Mouse (Mus musculus) forebrain, embryonic 13.5 days (tissue): ENCODE measurements at regions not wholly inside any gene's neighbourhood (a gene's known extent, or its start where the extent isn't known, plus 50 kb on each side); places are given as distances from the start of the nearest gene placed in this dataset.
A peak's percentile ranks its signal among the peaks of the same experiment; 100 is the strongest.

Experiments
- ATAC-seq: fragments of 200-750 bp; cut with Nextera tagmentation; 2 replicates; pipeline ENCODE4 v1.8.0; 2017
- H3K27ac ChIP-seq: fragments of 300-500 bp; sonication (generic); 2 replicates; pipeline ENCODE4 v1.5.1; 2015; ENCODE audit warnings: inconsistent platforms, mild to moderate bottlenecking, moderate library complexity
- H3K27me3 ChIP-seq: fragments of 300-500 bp; sonication (generic); 2 replicates; pipeline ENCODE4 v1.6.1; 2015; ENCODE audit warnings: mild to moderate bottlenecking, inconsistent platforms
- H3K36me3 ChIP-seq: fragments of 300-500 bp; sonication (generic); 2 replicates; pipeline ENCODE4 v1.6.1; 2015; ENCODE audit warnings: mild to moderate bottlenecking, inconsistent platforms; ENCODE audit not compliant: poor library complexity, severe bottlenecking
- H3K4me1 ChIP-seq: fragments of 300-500 bp; sonication (generic); 2 replicates; pipeline ENCODE4 v1.6.1; 2015; ENCODE audit warnings: inconsistent platforms
- H3K4me2 ChIP-seq: fragments of 300-500 bp; sonication (generic); 2 replicates; pipeline ENCODE4 v1.6.1; 2015; ENCODE audit warnings: inconsistent platforms, mild to moderate bottlenecking, moderate library complexity
- H3K4me3 ChIP-seq: fragments of 300-500 bp; sonication (generic); 2 replicates; pipeline ENCODE4 v1.5.1; 2015; ENCODE audit warnings: mild to moderate bottlenecking, inconsistent platforms
- H3K9ac ChIP-seq: fragments of 300-500 bp; sonication (generic); 2 replicates; pipeline ENCODE4 v1.6.1; 2015; ENCODE audit warnings: mild to moderate bottlenecking, inconsistent platforms
- H3K9me3 ChIP-seq: fragments of 300-500 bp; sonication (generic); replicated peaks from 2 replicates; pipeline ENCODE4 v1.6.1; 2016; ENCODE audit warnings: inconsistent platforms
- WGBS: fragments of 180-500 bp; shearing (Covaris S2); methylation state at CpG from one replicate; pipeline ENCODE4 v1.1.7; 2015; 5-methylcytosine and 5-hydroxymethylcytosine counted together

DNA sequence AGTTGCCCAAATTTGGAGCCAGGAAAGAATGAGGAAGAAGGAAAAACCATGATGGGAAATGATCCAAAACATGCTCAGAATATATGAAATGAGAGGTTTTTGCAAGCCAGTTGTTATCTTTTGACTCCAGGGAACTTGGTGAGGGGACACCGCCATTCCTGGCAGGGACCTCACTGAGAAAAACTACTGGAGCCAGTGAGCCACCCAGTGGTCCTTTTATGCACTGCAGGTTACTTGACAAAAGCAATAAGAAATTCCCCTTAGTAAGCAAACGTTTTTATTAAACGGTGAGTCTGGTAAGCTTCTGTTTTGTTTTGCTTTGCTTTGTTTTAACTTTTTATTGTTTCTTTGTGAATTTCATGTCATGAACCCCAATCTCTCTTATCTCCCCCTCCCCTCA is 257.5 kb downstream of the Foxa2 start:
- Histone ChIP-seq H3K4me3 (no peak overlapping the region), H3K9me3 (no peaks in the 10 kb centered on the region), H3K27me3 (0 out of 2 replicates have a peak, but pooled peaks cover 4% of the 10 kb centered on the region), H3K36me3 (no peaks in the 10 kb centered on the region), H3K4me2 (no peak overlapping the region), H3K27ac (no peak overlapping the region), H3K9ac (no peak overlapping the region), H3K4me1 (no peaks in the 10 kb centered on the region)
- WGBS: 10% methylated on average over 3 of the region's 3 CpGs
- ATAC-seq: 0 out of 2 replicates have a peak, but pooled peaks have one; percentile 41

DNA sequence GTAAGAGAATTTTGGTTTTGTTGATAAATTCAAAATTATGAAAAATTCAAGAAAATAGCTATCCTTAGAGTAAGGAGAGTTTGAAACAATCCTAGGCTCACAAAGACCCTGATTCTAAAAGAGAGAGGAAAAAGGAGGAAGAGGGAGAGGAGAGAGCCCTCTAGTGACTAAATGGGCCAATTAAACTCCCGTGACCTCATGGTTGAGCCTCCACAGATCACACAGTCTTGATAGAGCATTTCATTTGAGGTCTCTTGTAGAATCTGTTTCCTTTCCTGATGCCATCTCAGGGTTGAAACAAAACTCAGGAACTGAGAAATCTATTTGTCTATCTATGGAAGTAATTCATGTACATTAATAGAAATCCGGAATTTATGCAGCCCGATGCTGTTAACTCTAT is 258.8 kb downstream of the Foxa2 start:
- no peak overlapping the region for H3K4me3 ChIP-seq
- H3K4me1 ChIP-seq: no peaks in the 10 kb centered on the region
- no peaks in the 10 kb centered on the region for H3K36me3 ChIP-seq
- H3K27me3 ChIP-seq: 0 out of 2 replicates have a peak, but pooled peaks cover 4% of the 10 kb centered on the region
- H3K27ac ChIP-seq: no peak overlapping the region
- 82% methylated on average over 3 of the region's 3 CpGs for WGBS
- no peaks in the 10 kb centered on the region for H3K9me3 ChIP-seq
- H3K9ac ChIP-seq: no peak overlapping the region
- H3K4me2 ChIP-seq: no peak overlapping the region
- no peak for ATAC-seq

DNA sequence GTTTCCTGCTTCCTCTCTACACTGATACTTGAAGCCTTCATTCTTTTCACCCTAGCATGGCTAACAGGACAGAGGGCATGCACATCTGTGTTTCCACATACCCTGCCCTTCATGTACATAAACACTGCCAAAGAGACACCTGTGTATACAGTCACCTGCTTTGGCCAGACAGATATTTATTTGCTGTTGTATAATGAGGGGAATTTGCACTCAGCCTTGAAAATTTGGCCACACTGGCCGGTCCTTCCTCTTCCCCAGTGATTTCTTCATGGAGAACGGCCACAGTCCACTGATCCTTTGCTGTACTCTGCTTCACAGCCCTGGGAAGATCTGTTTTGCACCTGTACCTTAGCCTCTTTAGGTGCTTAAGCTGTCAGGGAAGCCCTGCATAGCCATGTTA is 264.3 kb downstream of the Foxa2 start:
- WGBS: 90% methylated on average over 2 of the region's 2 CpGs
- H3K4me1 ChIP-seq: no peaks in the 10 kb centered on the region

DNA sequence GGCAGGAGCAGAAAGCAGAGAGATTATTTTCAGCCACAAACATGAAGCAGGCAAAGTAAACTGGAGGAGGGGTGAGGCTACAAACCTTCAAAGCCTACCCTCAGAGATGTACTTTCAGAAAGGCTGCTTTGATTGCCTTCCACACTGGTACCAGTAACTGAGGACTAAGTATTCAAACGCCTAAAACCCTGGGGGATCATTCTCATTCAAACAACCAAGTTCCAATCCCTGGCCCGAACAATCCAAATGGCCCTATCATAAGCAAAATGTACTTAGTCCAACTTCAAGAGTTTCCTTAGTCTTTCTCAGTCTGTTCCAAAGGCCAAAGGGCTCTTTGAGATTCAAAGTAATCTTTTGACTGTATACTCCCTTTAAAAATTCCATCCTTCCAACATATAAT is 270.5 kb downstream of the Foxa2 start:
- WGBS: 33% methylated on average over 2 of the region's 2 CpGs
- ATAC-seq: no peak

More for the DNA sequence above, 264.3 kb downstream of the Foxa2 start:
- Histone ChIP-seq H3K4me3 (no peak overlapping the region), H3K9ac (no peak overlapping the region), H3K9me3 (0 out of 2 replicates have a peak, but pooled peaks cover 6% of the 10 kb centered on the region), H3K27me3 (no peaks in the 10 kb centered on the region), H3K27ac (no peak overlapping the region), H3K36me3 (no peaks in the 10 kb centered on the region), H3K4me2 (no peak overlapping the region)
- no peak for ATAC-seq

DNA sequence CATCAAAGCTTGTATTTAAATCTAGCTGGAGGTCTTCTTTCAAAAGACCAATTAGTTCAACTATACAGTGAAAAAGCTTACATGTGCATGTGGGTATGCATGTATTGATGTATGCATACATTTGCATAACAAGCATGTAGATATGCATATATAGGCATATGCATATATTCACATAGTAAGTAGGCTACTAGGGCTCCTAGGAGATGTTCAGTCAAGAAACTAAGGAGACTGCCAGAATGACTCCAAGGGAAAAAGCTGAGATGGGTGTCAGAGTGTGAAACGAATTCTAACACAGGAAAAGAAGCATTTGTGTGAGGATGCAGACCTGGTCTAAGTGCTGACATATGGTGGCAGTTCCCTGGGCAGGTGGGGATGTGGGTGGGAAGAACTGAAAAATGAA is 274.2 kb downstream of the Foxa2 start:
- Histone ChIP-seq H3K4me1 (peaks cover 4% of the 10 kb centered on the region; the same call in 1 of the 2 replicates), H3K27ac (no peak overlapping the region), H3K9ac (no peak overlapping the region), H3K4me2 (no peak overlapping the region), H3K9me3 (0 out of 2 replicates have a peak, but pooled peaks cover under 1% of the 10 kb centered on the region), H3K27me3 (no peaks in the 10 kb centered on the region), H3K4me3 (no peak overlapping the region), H3K36me3 (no peaks in the 10 kb centered on the region)
- no peak for ATAC-seq
- 56% methylated on average over 1 of the region's 1 CpGs for WGBS

More for the DNA sequence above, 270.5 kb downstream of the Foxa2 start:
- no peak overlapping the region for H3K27ac ChIP-seq
- H3K4me3 ChIP-seq: no peak overlapping the region
- peaks cover 4% of the 10 kb centered on the region; the same call in 1 of the 2 replicates for H3K4me1 ChIP-seq
- no peak overlapping the region for H3K9ac ChIP-seq
- H3K9me3 ChIP-seq: 0 out of 2 replicates have a peak, but pooled peaks cover 6% of the 10 kb centered on the region
- no peaks in the 10 kb centered on the region for H3K36me3 ChIP-seq
- H3K27me3 ChIP-seq: no peaks in the 10 kb centered on the region
- no peak overlapping the region for H3K4me2 ChIP-seq

DNA sequence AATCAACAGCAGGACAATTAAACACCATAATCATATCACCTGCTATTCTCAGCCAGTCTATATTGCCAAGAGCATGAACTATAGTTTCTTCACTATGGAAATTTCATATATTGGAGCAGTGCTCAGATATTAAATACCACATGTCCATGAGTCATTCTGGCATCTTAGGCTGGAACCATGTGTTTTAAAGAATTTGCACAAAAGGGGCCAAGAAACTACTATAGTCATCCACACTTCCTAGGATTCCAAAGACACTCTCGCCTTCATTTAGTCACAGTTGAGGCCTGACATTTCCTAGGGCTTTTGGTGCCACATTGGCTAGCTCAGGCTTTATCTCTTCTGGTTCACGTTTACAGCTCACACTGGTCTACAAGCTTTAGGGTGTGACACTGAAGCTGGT is 293.7 kb downstream of the Foxa2 start:
- Histone ChIP-seq H3K4me3 (no peak overlapping the region), H3K4me1 (no peaks in the 10 kb centered on the region), H3K27ac (no peak overlapping the region), H3K27me3 (no peaks in the 10 kb centered on the region), H3K36me3 (no peaks in the 10 kb centered on the region), H3K9me3 (no peaks in the 10 kb centered on the region), H3K4me2 (no peak overlapping the region), H3K9ac (no peak overlapping the region)
- 76% methylated on average over 2 of the region's 2 CpGs for WGBS
- no peak for ATAC-seq

DNA sequence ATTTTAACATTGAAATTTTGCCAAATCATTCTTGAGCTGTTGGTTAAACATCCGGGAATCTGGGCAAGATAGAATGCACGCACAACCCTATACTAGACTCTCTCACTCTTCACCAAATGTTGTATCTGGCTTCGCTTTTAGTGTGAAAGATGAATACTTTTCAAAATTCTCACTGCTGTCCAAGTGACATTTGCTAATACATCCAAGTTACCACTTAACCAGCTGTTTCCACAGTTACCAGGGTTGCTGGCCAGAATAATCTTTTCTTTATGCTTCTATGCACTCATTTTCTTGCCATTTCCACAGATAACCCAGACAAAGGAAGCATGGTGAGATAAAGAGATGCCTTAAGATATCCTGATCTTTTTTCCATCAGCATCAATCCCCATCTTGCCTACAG is 294.9 kb downstream of the Foxa2 start:
- no peaks in the 10 kb centered on the region for H3K36me3 ChIP-seq
- ATAC-seq: peak; percentile 36; the same call in 1 of the 2 replicates
- H3K27ac ChIP-seq: no peak overlapping the region

DNA sequence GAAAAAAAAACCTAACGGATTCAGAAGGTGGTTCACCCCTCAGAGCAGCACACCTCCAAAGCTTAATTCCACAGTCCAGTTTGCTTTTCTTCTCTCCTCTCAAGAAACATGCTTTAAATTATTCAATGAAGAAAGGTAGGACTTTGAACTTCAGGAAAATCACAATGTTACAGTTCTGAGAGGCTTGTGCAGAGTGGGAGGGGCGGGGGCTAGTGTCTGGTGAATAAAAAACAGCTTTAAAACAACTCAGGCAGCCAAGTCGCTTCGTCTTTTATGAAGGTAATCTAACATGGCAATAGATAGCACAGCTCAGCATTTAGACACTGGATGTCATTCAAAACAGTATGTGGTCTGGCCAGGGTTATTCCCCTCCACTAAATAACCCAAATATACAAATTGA is 298.8 kb downstream of the Foxa2 start:
- no peak overlapping the region for H3K4me3 ChIP-seq
- H3K27me3 ChIP-seq: no peaks in the 10 kb centered on the region
- ATAC-seq: no peak
- 45% methylated on average over 4 of the region's 4 CpGs for WGBS
- H3K36me3 ChIP-seq: no peaks in the 10 kb centered on the region
- no peak overlapping the region for H3K9ac ChIP-seq
- H3K27ac ChIP-seq: no peak overlapping the region
- H3K9me3 ChIP-seq: no peaks in the 10 kb centered on the region
- H3K4me2 ChIP-seq: no peak overlapping the region
- H3K4me1 ChIP-seq: no peaks in the 10 kb centered on the region

More for the DNA sequence above, 294.9 kb downstream of the Foxa2 start:
- 89% methylated on average over 3 of the region's 3 CpGs for WGBS
- H3K4me2 ChIP-seq: no peak overlapping the region
- H3K4me3 ChIP-seq: no peak overlapping the region
- H3K9me3 ChIP-seq: no peaks in the 10 kb centered on the region
- H3K9ac ChIP-seq: no peak overlapping the region
- no peaks in the 10 kb centered on the region for H3K27me3 ChIP-seq
- no peaks in the 10 kb centered on the region for H3K4me1 ChIP-seq

DNA sequence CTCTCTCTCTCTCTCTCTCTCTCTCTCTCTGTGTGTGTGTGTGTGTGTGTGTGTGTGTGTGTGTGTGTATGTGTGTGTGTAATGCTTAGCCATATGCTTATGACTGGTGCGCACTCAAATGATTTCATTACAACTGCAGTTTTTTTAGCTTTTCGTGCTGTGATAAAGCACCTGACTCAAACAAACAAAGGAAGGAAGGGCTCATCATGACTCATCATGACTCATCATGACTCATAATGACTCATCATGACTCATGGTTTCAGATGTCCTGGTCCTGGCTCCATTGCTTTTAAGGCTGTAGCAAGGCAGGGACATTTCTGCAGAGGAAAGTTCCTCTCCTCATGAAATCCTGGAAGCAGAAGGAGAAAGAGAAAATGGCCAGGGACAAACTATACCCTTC is 302.9 kb downstream of the Foxa2 start:
- H3K9me3 ChIP-seq: no peaks in the 10 kb centered on the region
- no peak overlapping the region for H3K4me3 ChIP-seq
- 77% methylated on average over 2 of the region's 2 CpGs for WGBS
- H3K27ac ChIP-seq: no peak overlapping the region
- H3K4me2 ChIP-seq: no peak overlapping the region
- ATAC-seq: no peak
- H3K27me3 ChIP-seq: no peaks in the 10 kb centered on the region
- H3K4me1 ChIP-seq: no peaks in the 10 kb centered on the region
- H3K36me3 ChIP-seq: no peaks in the 10 kb centered on the region
- no peak overlapping the region for H3K9ac ChIP-seq

DNA sequence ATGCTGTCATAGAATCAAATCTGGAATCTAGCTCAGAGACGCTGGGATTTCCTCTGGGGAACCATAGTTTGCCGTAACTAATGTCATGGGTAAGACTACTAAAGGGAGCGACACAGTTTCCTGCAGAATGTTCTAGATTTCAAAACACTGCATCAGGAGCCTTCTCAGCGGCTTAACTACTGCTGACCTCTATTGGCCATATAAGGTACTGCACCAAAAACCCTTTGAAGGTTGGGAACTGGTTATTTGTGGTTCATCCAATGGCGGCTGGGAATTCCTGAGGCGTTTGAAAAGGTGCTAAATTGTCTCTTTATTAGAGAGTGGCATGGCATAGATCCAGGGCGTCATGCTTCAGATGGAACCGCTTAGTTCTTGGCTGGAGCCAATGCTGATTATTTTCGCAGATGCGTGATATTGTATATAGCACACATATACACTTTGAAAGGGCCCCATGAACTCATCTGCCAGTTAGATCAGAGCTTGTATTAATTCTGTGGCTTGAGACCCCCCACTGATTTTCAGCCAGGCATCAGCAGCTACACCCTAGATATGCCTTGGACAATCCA is 308.4 kb downstream of the Foxa2 start:
- no peaks in the 10 kb centered on the region for H3K27me3 ChIP-seq
- no peak overlapping the region for H3K4me2 ChIP-seq
- H3K36me3 ChIP-seq: no peaks in the 10 kb centered on the region
- 44% methylated on average over 10 of the region's 10 CpGs for WGBS
- ATAC-seq: peak; percentile 55
- no peaks in the 10 kb centered on the region for H3K9me3 ChIP-seq
- no peak overlapping the region for H3K4me3 ChIP-seq
- H3K9ac ChIP-seq: no peak overlapping the region
- H3K27ac ChIP-seq: no peak overlapping the region
- H3K4me1 ChIP-seq: no peaks in the 10 kb centered on the region

DNA sequence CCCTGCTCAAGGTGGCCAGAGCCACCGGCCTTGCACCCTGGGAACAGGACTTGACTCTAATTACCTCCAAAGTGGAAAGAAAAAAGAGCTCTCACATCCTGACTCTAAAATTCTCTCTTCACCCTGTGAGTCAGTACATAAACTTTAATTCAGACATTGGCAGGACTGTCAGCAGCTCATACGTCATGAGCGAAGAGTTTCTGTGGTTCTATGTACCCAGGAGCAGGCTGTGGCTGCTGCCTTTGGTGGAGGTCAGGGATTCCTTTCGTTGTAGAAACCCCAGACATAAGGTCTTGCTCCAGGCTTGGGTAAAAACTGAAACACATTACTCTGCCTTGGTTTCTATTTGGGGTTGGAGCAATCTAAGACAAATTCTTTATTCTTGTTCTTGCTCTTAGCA is 319.4 kb downstream of the Foxa2 start:
- Histone ChIP-seq H3K9me3 (no peaks in the 10 kb centered on the region), H3K27me3 (no peaks in the 10 kb centered on the region), H3K4me3 (no peak overlapping the region), H3K27ac (no peak overlapping the region), H3K36me3 (no peaks in the 10 kb centered on the region), H3K4me1 (no peaks in the 10 kb centered on the region), H3K4me2 (no peak overlapping the region), H3K9ac (no peak overlapping the region)
- no peak for ATAC-seq
- 83% methylated on average over 4 of the region's 4 CpGs for WGBS

DNA sequence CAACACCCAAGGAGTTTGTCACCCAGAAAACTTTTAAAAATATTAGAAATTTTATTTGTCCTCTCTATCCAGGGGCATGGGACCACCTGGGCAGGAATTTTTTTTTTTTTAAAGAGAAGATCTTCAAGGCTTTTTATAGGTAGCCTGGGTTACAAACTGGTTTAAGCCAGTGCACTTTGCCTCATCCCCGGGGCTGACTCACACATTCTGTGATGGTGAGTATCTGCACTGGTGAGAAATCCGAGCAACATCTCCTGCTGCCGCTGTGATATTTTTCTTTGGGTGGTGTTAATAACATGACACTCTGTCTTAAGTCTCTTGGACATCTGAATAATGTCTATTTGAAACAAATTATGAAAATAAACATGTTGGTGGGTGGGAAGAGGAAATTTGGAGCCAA is 327.8 kb downstream of the Foxa2 start:
- Histone ChIP-seq H3K27me3 (no peaks in the 10 kb centered on the region), H3K9ac (no peak overlapping the region), H3K9me3 (no peaks in the 10 kb centered on the region), H3K4me1 (no peaks in the 10 kb centered on the region), H3K27ac (no peak overlapping the region), H3K4me2 (no peak overlapping the region), H3K4me3 (no peak overlapping the region), H3K36me3 (no peaks in the 10 kb centered on the region)
- ATAC-seq: no peak
- WGBS: 85% methylated on average over 3 of the region's 3 CpGs

DNA sequence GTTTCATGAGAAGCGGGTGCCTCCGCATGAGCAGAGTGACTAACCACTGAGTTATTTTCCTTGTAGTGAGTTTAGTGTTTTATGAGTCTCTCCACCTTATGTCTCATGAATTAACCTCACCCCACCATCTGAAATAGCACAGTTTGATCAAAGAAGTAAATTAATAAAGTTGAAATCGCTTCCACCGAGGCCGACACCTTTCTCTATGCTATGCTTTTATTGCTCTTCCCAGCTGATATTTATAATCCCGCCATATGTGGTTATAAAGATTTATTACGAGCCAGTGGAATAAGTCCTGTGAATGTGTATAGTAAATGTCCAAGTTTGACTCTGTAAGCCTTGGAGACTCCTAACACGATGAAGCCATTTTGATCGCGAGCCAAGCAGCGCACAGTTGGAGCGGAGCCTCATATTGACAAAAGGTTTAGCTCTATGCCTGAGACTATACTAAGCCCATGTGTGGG is 329.3 kb downstream of the Foxa2 start:
- Histone ChIP-seq H3K27me3 (no peaks in the 10 kb centered on the region), H3K4me1 (no peaks in the 10 kb centered on the region), H3K4me2 (no peak overlapping the region), H3K36me3 (no peaks in the 10 kb centered on the region), H3K9me3 (no peaks in the 10 kb centered on the region), H3K27ac (no peak overlapping the region), H3K4me3 (no peak overlapping the region), H3K9ac (no peak overlapping the region)
- ATAC-seq: no peak
- 96% methylated on average over 12 of the region's 12 CpGs for WGBS
